Mouse (Mus musculus) cerebellum, postnatal 14 days (tissue): ENCODE measurements around the gene Slc35e2.

Experiments
- DNase-seq, 2 experiments: peaks; one replicate each; pipeline ENCODE4 v3.0.0; 2021; ENCODE audit warnings: mixed read lengths in 2 of 2

Gene Slc35e2

GRCm38 (mm10) chr4:155577132-155577531, 24.1 kb upstream of the Slc35e2 start:
- no peak for DNase-seq

GRCm38 (mm10) chr4:155577741-155578140, 23.5 kb upstream of the Slc35e2 start:
- DNase-seq = no peak

- DNase-seq = no peak
These were observed 22.7 kb upstream of the Slc35e2 start for GRCm38 (mm10) chr4:155578336-155579125.

- DNase-seq = peak; percentile 80 to 86
These were observed 20.8 kb upstream of the Slc35e2 start for GRCm38 (mm10) chr4:155580420-155580819.

GRCm38 (mm10) chr4:155582279-155582905, 18.8 kb upstream of the Slc35e2 start:
- no peak for DNase-seq

- no peak for DNase-seq
These were observed 11.9 kb upstream of the Slc35e2 start for GRCm38 (mm10) chr4:155589356-155589755.

GRCm38 (mm10) chr4:155591012-155591719, 10.1 kb upstream of the Slc35e2 start:
- no peak for DNase-seq

GRCm38 (mm10) chr4:155593780-155594179, 7.4 kb upstream of the Slc35e2 start:
- no peak for DNase-seq

- DNase-seq = no peak
These were observed 5.4 kb upstream of the Slc35e2 start for GRCm38 (mm10) chr4:155595777-155596176.

GRCm38 (mm10) chr4:155596606-155597005, 4.6 kb upstream of the Slc35e2 start:
- DNase-seq = no peak

GRCm38 (mm10) chr4:155598536-155598935, 2.7 kb upstream of the Slc35e2 start:
- DNase-seq = no peak

GRCm38 (mm10) chr4:155599901-155600825, 1.1 kb upstream of the Slc35e2 start:
- no peak for DNase-seq

GRCm38 (mm10) chr4:155601997-155602456, 811 bp downstream of the Slc35e2 start:
- DNase-seq = no peak

GRCm38 (mm10) chr4:155602753-155603152, 1.5 kb downstream of the Slc35e2 start:
- DNase-seq = no peak

- no peak for DNase-seq
These were observed 2.6 kb downstream of the Slc35e2 start for GRCm38 (mm10) chr4:155603801-155604200.

GRCm38 (mm10) chr4:155605132-155605531, 3.9 kb downstream of the Slc35e2 start:
- DNase-seq = no peak

- DNase-seq = no peak
These were observed 5.6 kb downstream of the Slc35e2 start for GRCm38 (mm10) chr4:155606825-155607224.

- no peak for DNase-seq
These were observed 10.6 kb downstream of the Slc35e2 start for GRCm38 (mm10) chr4:155611860-155612259.

GRCm38 (mm10) chr4:155613264-155613663, 12.0 kb downstream of the Slc35e2 start:
- DNase-seq = no peak

GRCm38 (mm10) chr4:155618321-155618720, 17.1 kb downstream of the Slc35e2 start:
- DNase-seq = no peak

- peak; percentile 96 to 98 for DNase-seq
These were observed 23.4 kb downstream of the Slc35e2 start, which contains the start of gene Cdk11b for GRCm38 (mm10) chr4:155624338-155625291. Cdk11b (plus strand) TSS chr4:155624854.
